Mouse (Mus musculus): ENCODE data around the gene Mettl27. TPM values are rescaled to one million over a fixed set of nuclear protein-coding genes. Genes with fewer than 3 reads are reported as not detected.

The Mettl27 gene
- polyA plus RNA-seq, 1 experiment from 2014 or later, result 14.8 TPM

Other genes starting within 250 kb of the Mettl27 start
- 3.7 and 4.1 TPM in 2 replicates for gene Limk1, start 243.8 kb upstream of the Mettl27 start, polyA plus RNA-seq (2015; fragmentation: Nextera tagmentation; extraction: Ambion mirVana)
- gene Eln, start 185.0 kb upstream of the Mettl27 start, polyA plus RNA-seq (2015; fragmentation: Nextera tagmentation; extraction: Ambion mirVana), result 93.7 and 97.0 TPM in 2 replicates
- not detected in 2 replicates for gene Tmem270, start 25.6 kb upstream of the Mettl27 start, polyA plus RNA-seq (2015; fragmentation: Nextera tagmentation; extraction: Ambion mirVana)
- gene Cldn13, start 16.8 kb upstream of the Mettl27 start, polyA plus RNA-seq (2015; fragmentation: Nextera tagmentation; extraction: Ambion mirVana), result 8.6 and 13.5 TPM in 2 replicates
- 73.1 and 90.8 TPM in 2 replicates for gene Cldn4, start 14.6 kb downstream of the Mettl27 start, polyA plus RNA-seq (2015; fragmentation: Nextera tagmentation; extraction: Ambion mirVana)
- 83.9 and 89.2 TPM in 2 replicates for gene Cldn3, start 53.8 kb downstream of the Mettl27 start, polyA plus RNA-seq (2015; fragmentation: Nextera tagmentation; extraction: Ambion mirVana)
- 70.7 and 73.9 TPM in 2 replicates for gene Abhd11, start 76.8 kb downstream of the Mettl27 start, polyA plus RNA-seq (2015; fragmentation: Nextera tagmentation; extraction: Ambion mirVana)
- gene Stx1a, start 91.1 kb downstream of the Mettl27 start, polyA plus RNA-seq (2015; fragmentation: Nextera tagmentation; extraction: Ambion mirVana), result 12.5 and 14.0 TPM in 2 replicates
- 32.6 and 33.3 TPM in 2 replicates for gene Dnajc30, start 131.8 kb downstream of the Mettl27 start, polyA plus RNA-seq (2015; fragmentation: Nextera tagmentation; extraction: Ambion mirVana)
- 94.8 and 105 TPM in 2 replicates for gene Bud23, start 132.6 kb downstream of the Mettl27 start, polyA plus RNA-seq (2015; fragmentation: Nextera tagmentation; extraction: Ambion mirVana)
- 2.3 and 3.5 TPM in 2 replicates for gene Vps37d, start 145.9 kb downstream of the Mettl27 start, polyA plus RNA-seq (2015; fragmentation: Nextera tagmentation; extraction: Ambion mirVana)
- gene Mlxipl, start 157.5 kb downstream of the Mettl27 start, polyA plus RNA-seq (2015; fragmentation: Nextera tagmentation; extraction: Ambion mirVana), result 3.8 and 4.7 TPM in 2 replicates
- gene Tbl2, start 217.3 kb downstream of the Mettl27 start, polyA plus RNA-seq (2015; fragmentation: Nextera tagmentation; extraction: Ambion mirVana), result 23.9 and 26.4 TPM in 2 replicates
- gene Bcl7b, start 235.9 kb downstream of the Mettl27 start, polyA plus RNA-seq (2015; fragmentation: Nextera tagmentation; extraction: Ambion mirVana), result 50.1 and 54.6 TPM in 2 replicates

All from stomach, embryonic 16.5 days (tissue).